Mouse (Mus musculus) forebrain, embryonic 13.5 days (tissue): Measurements from ENCODE around the gene Grhl3. TPM values are rescaled to one million over a fixed set of nuclear protein-coding genes. Genes with fewer than 3 reads are reported as not detected.

Source experiments
- ATAC-seq: fragments of 200-750 bp; cut with Nextera tagmentation; 2 replicates; pipeline ENCODE4 v1.8.0; 2017
- H3K27ac ChIP-seq: fragments of 300-500 bp; sonication (generic); 2 replicates; pipeline ENCODE4 v1.5.1; 2015; ENCODE audit warnings: inconsistent platforms, mild to moderate bottlenecking, moderate library complexity
- H3K27me3 ChIP-seq: fragments of 300-500 bp; sonication (generic); 2 replicates; pipeline ENCODE4 v1.6.1; 2015; ENCODE audit warnings: mild to moderate bottlenecking, inconsistent platforms
- H3K36me3 ChIP-seq: fragments of 300-500 bp; sonication (generic); 2 replicates; pipeline ENCODE4 v1.6.1; 2015; ENCODE audit warnings: mild to moderate bottlenecking, inconsistent platforms; ENCODE audit not compliant: poor library complexity, severe bottlenecking
- H3K4me1 ChIP-seq: fragments of 300-500 bp; sonication (generic); 2 replicates; pipeline ENCODE4 v1.6.1; 2015; ENCODE audit warnings: inconsistent platforms
- H3K4me2 ChIP-seq: fragments of 300-500 bp; sonication (generic); 2 replicates; pipeline ENCODE4 v1.6.1; 2015; ENCODE audit warnings: inconsistent platforms, mild to moderate bottlenecking, moderate library complexity
- H3K4me3 ChIP-seq: fragments of 300-500 bp; sonication (generic); 2 replicates; pipeline ENCODE4 v1.5.1; 2015; ENCODE audit warnings: mild to moderate bottlenecking, inconsistent platforms
- H3K9ac ChIP-seq: fragments of 300-500 bp; sonication (generic); 2 replicates; pipeline ENCODE4 v1.6.1; 2015; ENCODE audit warnings: mild to moderate bottlenecking, inconsistent platforms
- H3K9me3 ChIP-seq: fragments of 300-500 bp; sonication (generic); replicated peaks from 2 replicates; pipeline ENCODE4 v1.6.1; 2016; ENCODE audit warnings: inconsistent platforms
- WGBS: fragments of 180-500 bp; shearing (Covaris S2); methylation state at CpG from one replicate; pipeline ENCODE4 v1.1.7; 2015; 5-methylcytosine and 5-hydroxymethylcytosine counted together
- polyA plus RNA-seq: library from polyadenylated mRNA; unstranded; fragments of >200 nt; fragmentation: Nextera tagmentation; extraction: Ambion mirVana; gene quantifications from 2 replicates; pipeline ENCODE4 v1.2.1, GENCODE M21; 2015

Grhl3 gene
- polyA plus RNA-seq, 1 experiment from 2014 or later, result 0.63 TPM

- Histone ChIP-seq H3K27me3 (peaks cover 48% of the 10 kb centered on the region), H3K4me3 (peak overlapping the region; percentile 37), H3K9me3 (no peaks in the 10 kb centered on the region), H3K27ac (no peak overlapping the region), H3K36me3 (no peaks in the 10 kb centered on the region), H3K4me2 (peak overlapping the region; percentile 60), H3K4me1 (peaks cover 75% of the 10 kb centered on the region), H3K9ac (peak overlapping the region; percentile 58)
- 11% methylated on average over 32 of the region's 32 CpGs for WGBS
- ATAC-seq, result peak; percentile 73; the same call in 1 of the 2 replicates
Measured at GRCm38 (mm10) chr4:135570152-135571036, 3.0 kb downstream of the Grhl3 start.

DNA sequence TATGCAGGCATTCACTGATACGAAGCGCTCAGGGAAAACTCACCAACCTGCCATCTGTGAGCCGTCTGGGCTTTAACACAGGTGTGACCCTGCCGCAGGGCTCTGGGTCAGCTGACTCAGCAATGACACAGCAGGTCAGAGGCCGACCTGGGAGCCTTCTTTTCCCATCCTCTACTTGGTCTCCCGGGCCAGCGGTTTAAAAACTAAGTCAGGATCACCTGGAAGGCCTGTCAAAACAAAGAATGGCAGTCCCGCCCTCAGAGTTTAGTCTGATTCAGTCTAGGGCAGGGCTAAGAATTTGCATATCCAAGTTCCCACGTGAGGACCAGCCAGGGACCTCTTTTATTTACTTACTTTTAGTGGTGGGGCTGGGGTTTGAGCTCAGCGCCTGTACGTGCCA is 4.2 kb downstream of the Grhl3 start:
- Histone ChIP-seq H3K4me3 (no peak overlapping the region), H3K27ac (no peak overlapping the region), H3K9me3 (no peaks in the 10 kb centered on the region), H3K27me3 (peaks cover 45% of the 10 kb centered on the region), H3K9ac (no peak overlapping the region), H3K36me3 (no peaks in the 10 kb centered on the region), H3K4me2 (peak overlapping the region; percentile 60), H3K4me1 (peaks cover 84% of the 10 kb centered on the region)
- no peak for ATAC-seq
- WGBS, result 7% methylated on average over 11 of the region's 11 CpGs

GRCm38 (mm10) chr4:135567484-135567883 is 5.9 kb downstream of the Grhl3 start:
- Histone ChIP-seq H3K27me3 (peaks cover 35% of the 10 kb centered on the region), H3K9ac (no peak overlapping the region), H3K27ac (no peak overlapping the region), H3K9me3 (no peaks in the 10 kb centered on the region), H3K36me3 (no peaks in the 10 kb centered on the region), H3K4me2 (no peak overlapping the region), H3K4me3 (no peak overlapping the region), H3K4me1 (peaks cover 72% of the 10 kb centered on the region)
- no peak for ATAC-seq
- WGBS, result 78% methylated on average over 8 of the region's 8 CpGs

GRCm38 (mm10) chr4:135567042-135567441 is 6.4 kb downstream of the Grhl3 start:
- Histone ChIP-seq H3K9ac (no peak overlapping the region), H3K4me2 (no peak overlapping the region), H3K27me3 (peaks cover 31% of the 10 kb centered on the region), H3K9me3 (no peaks in the 10 kb centered on the region), H3K27ac (no peak overlapping the region), H3K4me1 (peaks cover 67% of the 10 kb centered on the region), H3K36me3 (no peaks in the 10 kb centered on the region), H3K4me3 (no peak overlapping the region)
- ATAC-seq, result no peak
- WGBS, result 43% methylated on average over 11 of the region's 11 CpGs

GRCm38 (mm10) chr4:135565400-135565799 is 8.0 kb downstream of the Grhl3 start:
- Histone ChIP-seq H3K4me1 (peaks cover 51% of the 10 kb centered on the region), H3K4me3 (no peak overlapping the region), H3K4me2 (no peak overlapping the region), H3K27me3 (peaks cover 16% of the 10 kb centered on the region), H3K9ac (no peak overlapping the region), H3K27ac (no peak overlapping the region), H3K9me3 (no peaks in the 10 kb centered on the region), H3K36me3 (no peaks in the 10 kb centered on the region)
- WGBS, result 35% methylated on average over 9 of the region's 9 CpGs
- no peak; the same call in 1 of the 2 replicates for ATAC-seq

GRCm38 (mm10) chr4:135563794-135564193 is 9.6 kb downstream of the Grhl3 start:
- no peak overlapping the region for H3K27ac ChIP-seq
- peaks cover 9% of the 10 kb centered on the region for H3K27me3 ChIP-seq
- H3K4me1 ChIP-seq, result peaks cover 35% of the 10 kb centered on the region
- WGBS, result 65% methylated on average over 2 of the region's 2 CpGs
- H3K4me3 ChIP-seq, result no peak overlapping the region
- no peaks in the 10 kb centered on the region for H3K36me3 ChIP-seq
- no peak for ATAC-seq
- H3K9me3 ChIP-seq, result no peaks in the 10 kb centered on the region
- no peak overlapping the region for H3K9ac ChIP-seq
- no peak overlapping the region for H3K4me2 ChIP-seq

GRCm38 (mm10) chr4:135549323-135549722 is 24.1 kb downstream of the Grhl3 start:
- no peaks in the 10 kb centered on the region for H3K36me3 ChIP-seq
- H3K4me1 ChIP-seq, result peaks cover 56% of the 10 kb centered on the region
- H3K27me3 ChIP-seq, result no peaks in the 10 kb centered on the region
- 75% methylated on average over 6 of the region's 6 CpGs for WGBS
- no peak overlapping the region for H3K27ac ChIP-seq
- H3K4me3 ChIP-seq, result no peak overlapping the region
- H3K4me2 ChIP-seq, result no peak overlapping the region
- no peak overlapping the region for H3K9ac ChIP-seq
- no peak for ATAC-seq
- no peaks in the 10 kb centered on the region for H3K9me3 ChIP-seq

- Histone ChIP-seq H3K9ac (no peak overlapping the region), H3K27ac (no peak overlapping the region), H3K36me3 (no peaks in the 10 kb centered on the region), H3K27me3 (0 out of 2 replicates have a peak, but pooled peaks cover 3% of the 10 kb centered on the region), H3K4me2 (no peak overlapping the region), H3K4me3 (no peak overlapping the region), H3K9me3 (no peaks in the 10 kb centered on the region), H3K4me1 (peaks cover 56% of the 10 kb centered on the region)
- ATAC-seq, result no peak
- WGBS, result 31% methylated on average over 9 of the region's 9 CpGs
Measured at GRCm38 (mm10) chr4:135548521-135549077, 24.8 kb downstream of the Grhl3 start.

DNA sequence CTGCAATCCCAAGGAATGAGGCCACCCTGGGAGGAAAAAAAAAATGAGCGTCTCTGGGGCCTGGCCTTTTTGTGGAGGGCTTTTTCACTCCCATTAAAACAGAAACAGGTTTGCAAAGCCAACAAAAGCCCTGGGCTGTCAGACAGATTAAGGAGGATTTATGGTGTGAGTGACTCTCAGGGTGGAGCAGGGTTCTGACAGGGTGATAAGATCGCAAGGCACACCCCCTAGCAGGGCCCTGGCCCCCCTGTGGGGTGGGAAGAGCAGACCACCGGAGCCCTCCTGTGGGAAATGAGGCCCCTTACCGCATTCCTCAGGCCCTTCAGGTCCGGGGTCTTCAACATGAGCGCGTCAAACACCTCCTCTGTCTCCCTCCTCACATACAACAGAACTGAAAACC is 25.3 kb downstream of the Grhl3 start:
- Histone ChIP-seq H3K9me3 (no peaks in the 10 kb centered on the region), H3K9ac (no peak overlapping the region), H3K36me3 (no peaks in the 10 kb centered on the region), H3K27ac (no peak overlapping the region), H3K4me2 (no peak overlapping the region), H3K27me3 (0 out of 2 replicates have a peak, but pooled peaks cover 3% of the 10 kb centered on the region), H3K4me3 (no peak overlapping the region), H3K4me1 (peaks cover 53% of the 10 kb centered on the region)
- WGBS, result 15% methylated on average over 7 of the region's 7 CpGs
- no peak for ATAC-seq

GRCm38 (mm10) chr4:135547551-135547950 is 25.9 kb downstream of the Grhl3 start:
- Histone ChIP-seq H3K9me3 (no peaks in the 10 kb centered on the region), H3K4me1 (peaks cover 49% of the 10 kb centered on the region), H3K27me3 (0 out of 2 replicates have a peak, but pooled peaks cover 3% of the 10 kb centered on the region), H3K36me3 (no peaks in the 10 kb centered on the region), H3K4me3 (no peak overlapping the region), H3K4me2 (no peak overlapping the region), H3K9ac (no peak overlapping the region), H3K27ac (no peak overlapping the region)
- WGBS, result 55% methylated on average over 14 of the region's 14 CpGs
- no peak for ATAC-seq

GRCm38 (mm10) chr4:135546793-135547192 is 26.6 kb downstream of the Grhl3 start:
- ATAC-seq, result no peak
- WGBS, result 72% methylated on average over 4 of the region's 4 CpGs

GRCm38 (mm10) chr4:135546008-135546407 is 27.4 kb downstream of the Grhl3 start:
- H3K4me1 ChIP-seq, result peaks cover 41% of the 10 kb centered on the region
- H3K9ac ChIP-seq, result no peak overlapping the region
- no peaks in the 10 kb centered on the region for H3K36me3 ChIP-seq
- H3K27ac ChIP-seq, result no peak overlapping the region
- ATAC-seq, result no peak
- WGBS, result 88% methylated on average over 7 of the region's 7 CpGs
- no peaks in the 10 kb centered on the region for H3K9me3 ChIP-seq
- 0 out of 2 replicates have a peak, but pooled peaks cover 3% of the 10 kb centered on the region for H3K27me3 ChIP-seq
- no peak overlapping the region for H3K4me3 ChIP-seq
- H3K4me2 ChIP-seq, result no peak overlapping the region

More at GRCm38 (mm10) chr4:135546793-135547192, 26.6 kb downstream of the Grhl3 start:
- Histone ChIP-seq H3K4me3 (no peak overlapping the region), H3K9ac (no peak overlapping the region), H3K27me3 (0 out of 2 replicates have a peak, but pooled peaks cover 3% of the 10 kb centered on the region), H3K9me3 (no peaks in the 10 kb centered on the region), H3K36me3 (no peaks in the 10 kb centered on the region), H3K27ac (no peak overlapping the region), H3K4me1 (peaks cover 44% of the 10 kb centered on the region), H3K4me2 (no peak overlapping the region)
